Mouse (Mus musculus) small intestine, adult 2 months (tissue): Measurements from ENCODE around the gene Hist1h2bg.

Experiments used
- CTCF ChIP-seq: fragments of 200-500 bp; IDR thresholded peaks from 2 replicates; pipeline ENCODE4 v1.5.1; 2012; ENCODE audit warnings: low read depth, mild to moderate bottlenecking, control low read depth, inconsistent platforms, low read length, moderate library complexity, mixed read lengths; ENCODE audit not compliant: insufficient replicate concordance, insufficient read length; ENCODE audit errors: extremely low read depth
- POLR2A ChIP-seq: fragments of 200-500 bp; IDR thresholded peaks from 2 replicates; pipeline ENCODE4 v1.6.1; 2012; ENCODE audit warnings: low read depth, mild to moderate bottlenecking, control low read depth, inconsistent platforms, low read length, moderate library complexity

DNA sequence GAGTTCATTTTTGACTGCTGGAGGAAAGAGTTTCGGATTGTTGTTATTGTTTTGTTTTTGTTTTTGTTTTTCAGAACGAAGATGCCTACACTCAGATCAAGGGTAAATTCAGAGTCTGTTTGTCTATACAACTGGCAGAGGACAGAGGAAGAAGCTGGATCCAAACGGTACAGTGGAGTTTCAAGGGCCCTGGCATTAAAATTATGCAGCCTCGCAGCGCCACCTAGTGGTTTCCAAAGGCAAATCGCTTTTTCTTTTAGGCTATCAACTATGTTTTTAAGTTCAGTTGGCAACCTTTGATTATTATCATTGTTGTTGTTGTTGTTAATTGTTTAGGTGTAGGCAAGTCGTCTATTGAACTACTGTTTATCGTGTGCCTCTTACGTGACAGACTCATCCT, 26.8 kb downstream of the Hist1h2bg start:
- TF ChIP-seq CTCF (peak; percentile 64; the same call in 1 of the 2 replicates), POLR2A (no peak)
